Mouse (Mus musculus): ENCODE measurements around the gene Rps3a1.
"Not testable (repeated sequence)": the region's sequence is repeated elsewhere in the genome, so short reads cannot be mapped to it uniquely, and the experiment has no call there.

Rps3a1 gene

DNA sequence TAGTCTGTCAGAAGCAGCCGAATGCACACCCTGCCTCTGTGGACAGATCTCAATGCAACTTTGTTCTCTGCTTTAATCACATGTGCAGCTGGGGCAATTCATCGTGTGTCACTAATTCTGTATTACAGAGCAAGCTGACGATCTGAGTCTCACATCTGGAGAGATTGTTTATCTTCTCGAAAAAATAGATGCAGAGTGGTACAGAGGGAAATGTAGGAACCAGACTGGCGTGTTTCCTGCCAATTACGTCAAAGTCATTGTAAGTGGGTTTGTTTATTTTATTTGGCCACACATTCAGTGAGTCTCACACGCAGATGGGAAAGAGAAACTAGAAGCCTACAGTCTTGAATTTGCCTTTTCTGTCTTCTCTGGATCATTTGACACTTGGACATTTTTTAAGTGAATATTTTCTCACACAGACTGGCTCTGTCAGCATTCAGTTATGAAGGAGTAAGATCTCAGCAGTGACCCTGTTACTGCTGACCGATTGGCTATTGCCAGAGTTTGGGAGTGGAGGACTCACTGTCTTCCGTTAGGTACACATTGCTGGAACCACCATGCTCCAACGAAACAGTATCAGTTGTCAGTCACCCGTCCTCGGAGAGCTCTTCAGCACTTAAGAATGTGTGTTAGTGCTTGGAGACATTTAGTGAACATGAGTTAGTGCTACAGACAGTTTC lies 27.7 kb downstream of the Rps3a1 start:
- DNase-seq (ENCODE audit: low spot score) = peak; percentile 62

DNA sequence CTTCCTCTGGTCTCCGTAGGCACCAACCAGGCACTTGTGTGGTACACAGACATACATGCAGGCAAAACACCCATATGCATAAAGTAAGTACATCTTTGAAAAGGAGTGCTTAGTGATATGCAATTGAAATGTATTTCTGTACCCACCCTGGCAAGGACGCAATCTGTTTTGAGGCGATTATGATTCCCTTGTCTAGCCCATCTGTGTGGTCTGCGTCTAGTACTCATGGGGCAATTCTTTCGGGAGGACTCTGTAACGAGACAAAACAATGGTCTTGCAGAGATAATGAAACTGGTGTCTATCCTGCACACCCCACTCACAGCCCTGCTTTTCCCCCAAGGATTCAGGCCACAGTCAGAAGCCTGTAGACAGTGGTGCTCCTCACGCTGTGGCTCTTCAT lies 29.7 kb downstream of the Rps3a1 start:
- no peak for DNase-seq (ENCODE audit: low spot score)

DNA sequence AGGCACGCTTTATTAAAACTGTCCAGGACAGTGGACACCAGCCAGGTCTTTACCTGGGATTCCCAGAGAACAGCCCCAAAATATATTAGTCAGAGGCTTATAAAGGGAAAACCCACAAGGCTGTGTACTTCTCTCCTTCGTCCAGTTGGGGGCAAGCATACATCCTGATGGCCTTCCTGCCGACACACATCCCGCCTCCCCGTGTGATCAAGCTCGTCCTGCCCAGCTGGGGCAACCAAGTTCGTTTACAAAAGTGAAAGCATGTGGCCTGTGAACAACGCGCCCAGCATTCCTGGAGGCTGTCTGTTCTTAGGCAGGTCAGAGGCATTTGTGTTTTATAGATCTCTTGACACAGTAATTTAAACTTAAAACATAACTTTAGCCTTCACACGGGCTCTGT lies 32.4 kb downstream of the Rps3a1 start:
- no peak for DNase-seq (ENCODE audit: low spot score)

DNA sequence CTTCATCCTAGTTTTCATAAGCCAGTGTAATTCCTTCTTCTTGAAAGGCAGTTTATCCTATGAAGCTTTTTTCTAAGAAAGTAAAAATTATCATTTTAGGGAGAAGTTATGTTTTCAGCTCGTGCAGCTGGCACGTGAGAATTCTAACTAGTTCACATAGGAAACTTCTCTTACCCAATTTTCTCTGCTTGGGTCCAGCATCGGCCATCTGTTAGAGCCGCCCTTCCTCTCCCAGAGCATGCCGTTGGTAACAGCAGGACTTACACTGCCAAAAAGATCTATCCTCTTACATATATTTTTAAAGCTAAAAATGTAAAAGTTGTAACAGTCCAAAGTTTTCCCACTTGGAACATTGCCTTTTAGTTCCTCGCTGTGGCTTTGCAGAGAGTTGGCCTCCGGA lies 33.4 kb downstream of the Rps3a1 start:
- no peak for DNase-seq (ENCODE audit: low spot score)

DNA sequence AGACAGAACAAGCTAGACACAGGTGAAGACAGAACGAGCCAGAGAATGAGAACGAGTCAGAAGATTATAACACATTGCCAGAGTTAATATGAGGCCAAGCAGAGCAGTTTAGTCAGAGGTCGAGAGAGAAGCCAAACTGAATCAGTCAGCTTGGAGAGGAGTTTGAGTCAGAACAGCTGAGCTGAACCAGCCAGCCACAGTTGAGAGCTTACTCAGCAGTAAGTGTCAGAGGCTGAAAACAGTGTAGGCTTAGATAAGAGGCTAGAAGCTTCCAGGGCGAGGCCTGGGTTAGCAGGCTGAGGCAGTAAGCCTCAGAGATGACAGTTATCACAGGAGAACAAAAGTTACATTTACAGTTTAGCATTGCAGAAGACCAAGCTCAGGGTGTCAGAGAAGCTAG lies 33.9 kb downstream of the Rps3a1 start:
- DNase-seq (ENCODE audit: low spot score) = no peak

DNA sequence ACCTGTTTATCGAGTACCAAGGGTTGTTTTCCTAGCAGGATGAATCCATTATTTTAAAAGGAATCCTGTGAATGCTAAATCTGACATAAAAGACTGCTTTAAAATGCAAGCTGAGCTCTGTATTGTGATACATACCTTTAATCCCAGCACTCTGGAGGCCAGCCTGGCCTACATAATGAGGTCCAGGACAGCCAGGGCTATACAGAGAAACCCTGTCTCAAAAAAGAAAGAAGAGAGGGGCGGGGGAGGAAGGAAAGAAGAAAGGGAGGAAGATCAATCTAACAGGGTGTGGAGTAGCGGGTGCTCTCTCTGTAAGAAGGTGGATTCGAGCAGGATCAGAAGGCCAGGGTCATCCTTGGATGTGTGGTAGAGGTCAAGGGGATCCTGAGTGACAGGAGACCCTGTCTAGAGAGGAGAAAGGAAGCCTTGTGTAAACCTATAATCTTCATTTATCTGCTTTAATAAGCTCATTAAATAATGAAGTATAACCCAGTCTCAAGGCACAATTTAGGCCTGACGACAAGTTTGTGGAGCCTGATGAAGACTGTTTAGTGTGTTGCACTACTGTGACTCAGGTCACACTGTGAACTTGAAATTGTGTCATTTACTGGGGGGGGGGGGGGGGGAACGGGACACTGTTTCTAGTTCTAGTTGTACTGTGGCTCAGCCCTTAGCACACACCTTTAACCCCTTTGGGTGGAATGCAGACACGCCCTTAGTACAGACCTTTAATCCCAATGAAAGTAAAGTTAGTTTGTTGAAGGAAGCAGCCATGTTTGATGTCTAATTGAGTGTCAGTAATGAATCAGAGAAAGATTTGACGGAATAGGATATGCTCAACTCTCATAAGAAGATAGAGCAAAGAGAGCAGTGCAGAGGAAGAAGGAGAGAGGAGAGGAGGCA lies 34.6 kb downstream of the Rps3a1 start:
- DNase-seq (ENCODE audit: low spot score) = no peak

DNA sequence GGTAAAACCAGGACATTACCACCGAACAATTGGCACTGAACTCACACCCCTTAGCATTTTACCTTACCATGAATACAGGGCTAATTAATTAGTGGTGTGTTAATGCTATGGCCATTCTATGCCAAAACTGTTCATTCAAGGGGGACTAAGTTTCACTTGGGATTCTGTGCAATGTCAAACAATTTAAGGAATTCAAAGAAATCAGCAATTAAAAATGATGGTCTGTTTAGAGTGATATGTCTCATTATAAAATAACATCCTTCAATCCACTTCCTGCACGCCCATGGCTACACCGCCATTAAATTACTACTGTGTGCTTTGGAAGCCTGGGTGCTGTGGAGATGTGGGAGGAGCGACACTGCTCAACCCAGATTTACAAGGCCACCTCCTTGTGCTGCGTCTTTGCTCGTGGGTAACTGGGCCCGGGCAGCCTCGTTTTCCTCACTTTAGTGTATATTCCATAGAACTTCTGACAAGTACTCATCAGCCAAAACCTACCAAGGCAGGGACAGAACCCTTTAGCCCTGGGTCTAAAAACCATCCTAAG lies 36.3 kb downstream of the Rps3a1 start:
- no peak for DNase-seq (ENCODE audit: low spot score)

DNA sequence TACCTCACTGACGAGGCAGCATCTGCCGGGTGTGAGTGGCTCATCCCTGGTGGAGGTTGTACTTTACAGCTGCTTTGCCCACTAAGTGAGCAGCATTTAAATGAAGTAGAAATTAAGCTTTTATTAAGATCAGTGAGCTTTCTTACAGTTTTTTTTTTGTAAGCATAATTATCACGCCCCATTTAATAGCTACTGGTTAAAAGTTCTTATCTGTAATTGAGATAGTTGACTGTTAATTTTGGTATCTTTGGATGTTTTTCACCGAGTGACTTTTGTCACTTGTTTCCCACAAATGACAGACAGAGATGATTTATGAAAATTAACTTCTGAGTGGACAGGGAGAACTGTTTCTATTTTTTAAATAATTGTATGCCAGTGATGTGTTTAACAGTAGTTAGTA lies 37.6 kb downstream of the Rps3a1 start:
- no peak for DNase-seq (ENCODE audit: low spot score)

DNA sequence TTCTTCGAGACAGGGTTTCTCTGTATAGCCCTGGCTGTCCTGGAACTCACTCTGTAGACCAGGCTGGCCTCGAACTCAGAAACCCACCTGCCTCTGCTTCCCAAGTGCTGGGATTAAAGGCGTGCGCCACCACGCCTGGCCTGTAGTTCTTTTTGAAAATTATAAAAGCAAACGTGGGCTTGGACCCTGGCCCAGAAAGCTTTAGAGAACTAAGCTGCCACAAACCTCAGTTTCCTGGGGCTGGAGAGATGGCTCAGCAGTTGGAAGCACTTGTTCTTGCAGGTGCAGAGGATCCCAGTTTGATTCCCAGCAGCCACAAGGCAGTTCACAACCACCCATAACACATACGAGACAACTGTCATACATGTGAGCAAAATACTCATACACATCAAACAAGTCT lies 38.1 kb downstream of the Rps3a1 start:
- not testable (repeated sequence) for DNase-seq (ENCODE audit: low spot score)

DNA sequence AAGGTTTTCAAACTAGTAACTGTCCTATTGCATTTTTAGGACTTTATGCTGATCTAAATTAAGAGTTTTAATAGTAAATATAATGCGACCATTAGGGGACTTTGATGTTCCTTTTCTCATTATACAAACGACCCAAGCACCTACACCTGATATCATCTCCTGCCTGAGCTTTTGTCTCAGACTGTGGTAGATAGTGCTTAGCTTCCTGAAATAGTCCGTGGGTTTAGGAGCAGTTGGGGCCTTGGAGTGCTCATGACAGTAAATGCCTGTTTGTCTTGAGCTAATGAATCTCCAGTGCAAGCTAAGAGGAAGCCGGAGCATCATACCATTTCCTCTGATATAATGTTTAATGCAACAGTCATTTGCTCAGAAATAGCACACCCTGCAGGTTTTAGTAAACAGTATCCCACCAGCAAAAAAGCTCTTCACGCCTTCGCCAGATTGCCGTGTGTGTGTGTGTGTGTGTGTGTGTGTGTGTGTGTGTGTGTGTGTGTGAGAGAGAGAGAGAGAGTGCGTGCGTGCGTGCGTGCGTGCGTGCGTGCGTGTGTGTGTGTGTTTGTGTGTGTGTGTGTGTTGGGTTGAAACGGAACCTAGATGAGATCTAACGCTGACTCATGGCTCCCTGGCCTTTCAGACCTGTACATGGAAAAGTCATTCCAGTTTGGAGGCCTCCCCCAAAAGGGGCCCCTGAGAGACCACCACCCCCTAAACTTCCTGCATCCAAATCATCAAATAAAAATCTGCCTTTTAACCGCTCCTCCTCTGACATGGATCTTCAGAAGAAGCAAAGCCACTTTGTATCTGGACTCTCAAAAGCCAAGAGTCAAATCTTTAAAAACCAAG lies 38.8 kb downstream of the Rps3a1 start:
- no peak for DNase-seq (ENCODE audit: low spot score)

DNA sequence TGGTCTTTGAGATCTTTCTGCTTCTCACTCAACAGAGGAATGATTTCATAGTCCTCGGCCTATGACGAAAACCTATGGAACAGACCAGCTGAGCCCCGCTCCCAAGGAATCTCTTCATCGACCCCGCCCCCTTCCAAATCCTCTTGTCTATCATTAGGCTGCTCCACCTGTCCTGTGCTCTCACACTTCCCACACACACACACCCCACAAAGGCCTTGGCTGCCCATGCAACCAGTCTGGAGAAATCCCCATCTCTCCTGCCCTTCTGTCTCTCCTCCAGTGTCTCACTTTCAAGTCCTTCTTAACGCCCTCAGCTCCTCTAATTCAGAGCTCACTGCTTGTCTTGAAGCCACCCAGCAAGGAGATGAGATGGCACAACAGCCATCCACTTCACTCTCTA lies 40.5 kb downstream of the Rps3a1 start:
- no peak for DNase-seq (ENCODE audit: low spot score)

DNA sequence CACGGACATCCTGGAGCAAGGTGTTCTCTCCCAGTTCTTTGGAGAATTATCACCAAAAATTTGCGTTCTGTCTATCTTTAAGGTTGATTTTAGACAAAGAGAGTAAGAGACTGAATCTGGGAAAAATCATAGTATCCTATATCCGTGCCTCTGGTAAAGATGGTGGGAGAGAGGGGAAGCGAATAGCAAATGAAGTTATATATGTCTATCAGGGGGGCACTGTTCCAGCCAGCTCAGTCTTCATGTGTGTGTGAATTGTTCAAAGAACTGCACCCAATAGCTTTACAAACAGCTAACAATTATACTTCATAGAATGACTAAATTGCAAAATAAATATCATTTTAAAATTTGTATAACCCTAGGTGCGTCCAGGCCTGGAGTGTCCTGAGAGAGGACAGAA lies 48.6 kb downstream of the Rps3a1 start:
- DNase-seq (ENCODE audit: low spot score) = no peak

DNA sequence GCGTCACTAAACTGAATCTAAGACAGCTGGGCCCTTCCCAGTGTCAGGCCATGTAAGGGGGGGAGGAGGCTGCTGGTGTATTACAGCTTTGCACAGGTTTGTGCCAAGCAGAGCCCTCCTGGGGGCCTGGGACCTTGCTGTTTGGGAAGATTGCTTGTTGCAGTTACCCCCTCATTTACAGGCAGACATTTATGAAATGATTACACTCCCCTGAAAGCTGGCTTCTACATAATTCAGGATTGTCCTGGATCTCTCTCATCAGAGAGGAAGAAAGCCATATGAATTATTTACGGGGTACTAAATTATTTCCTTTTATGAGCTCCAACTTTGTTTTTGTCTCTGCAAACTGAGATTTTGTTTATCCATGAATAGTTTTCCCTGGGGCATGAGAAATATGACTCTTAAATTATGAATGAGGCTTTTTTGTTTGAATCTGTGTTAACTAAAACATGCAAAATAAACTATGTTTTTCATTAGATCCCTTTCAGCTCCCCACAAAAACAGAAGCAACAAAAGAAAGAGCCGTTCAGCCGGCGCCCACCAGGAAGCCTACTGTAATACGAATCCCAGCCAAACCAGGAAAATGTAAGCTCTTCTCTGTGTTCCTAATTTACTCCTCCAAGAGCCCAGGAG lies 49.2 kb downstream of the Rps3a1 start:
- no peak for DNase-seq (ENCODE audit: low spot score)
